Mouse (Mus musculus): ENCODE data around the gene Gm6793. TPM values are rescaled to one million over a fixed set of nuclear protein-coding genes. Genes with fewer than 3 reads are reported as not detected.

The Gm6793 gene
- polyA plus RNA-seq, 1 experiment from 2014 or later, result 0.28 TPM

- Histone ChIP-seq H3K9me3 (ENCODE audit: low read length) (no peaks in the 10 kb centered on the region), H3K27ac (ENCODE audit: low read depth) (peak within 1 kb of the TSS; percentile 85), H3K4me2 (ENCODE audit: low read depth, low read length) (peak within 1 kb of the TSS; percentile 98), H3K36me3 (replicated peaks; ENCODE audit: insufficient read depth, low read length) (peaks cover 6% of the 10 kb centered on the region), H3K4me3 (ENCODE audit: low read depth, low read length) (peak within 1 kb of the TSS; percentile 96), H3K9ac (replicated peaks) (peak within 1 kb of the TSS; percentile 91), H3K27me3 (ENCODE audit: insufficient read depth, low read length) (no peaks in the 10 kb centered on the region), H3K4me1 (ENCODE audit: insufficient read depth) (peaks cover 15% of the 10 kb centered on the region)
- TF ChIP-seq EP300 (IDR thresholded peaks at IDR 0.05; ENCODE audit: low read depth) (no peak), CTCF (IDR thresholded peaks at IDR 0.05; ENCODE audit: low read depth) (no peak)
- DNase-seq (peak; percentile 95), ATAC-seq (peak; percentile 92)
- under 1% methylated on average over 61 of the region's 61 CpGs for WGBS (ENCODE audit: insufficient replicate concordance)
These were observed 3.6 kb downstream of the Gm6793 start, which contains the start of the genes Kars and Terf2ip for GRCm38 (mm10) chr8:112010997-112011815. Gene Kars, minus strand, starts transcription at chr8:112011323. Gene Terf2ip, plus strand, starts transcription at chr8:112011398.

- TF ChIP-seq EP300 (IDR thresholded peaks at IDR 0.05; ENCODE audit: low read depth) (no peak), CTCF (IDR thresholded peaks at IDR 0.05; ENCODE audit: low read depth) (no peak)
- 81% methylated on average over 7 of the region's 7 CpGs for WGBS (ENCODE audit: insufficient replicate concordance)
- DNase-seq, result no peak
- H3K4me1 ChIP-seq (ENCODE audit: insufficient read depth), result peaks cover 15% of the 10 kb centered on the region
- no peak overlapping the region for H3K27ac ChIP-seq (ENCODE audit: low read depth)
- no peaks in the 10 kb centered on the region for H3K27me3 ChIP-seq (ENCODE audit: insufficient read depth, low read length)
- no peak for ATAC-seq
- peaks cover 11% of the 10 kb centered on the region for H3K36me3 ChIP-seq (replicated peaks; ENCODE audit: insufficient read depth, low read length)
- 0 out of 2 replicates have a peak overlapping the region, but pooled peaks have one; percentile 98 for H3K4me2 ChIP-seq (ENCODE audit: low read depth, low read length)
- no peak overlapping the region for H3K9ac ChIP-seq (replicated peaks)
- no peak overlapping the region for H3K4me3 ChIP-seq (ENCODE audit: low read depth, low read length)
- H3K9me3 ChIP-seq (ENCODE audit: low read length), result no peaks in the 10 kb centered on the region
These were observed 5.3 kb downstream of the Gm6793 start for GRCm38 (mm10) chr8:112009558-112009957.

- Histone ChIP-seq H3K36me3 (replicated peaks; ENCODE audit: insufficient read depth, low read length) (peaks cover 25% of the 10 kb centered on the region), H3K4me2 (ENCODE audit: low read depth, low read length) (no peak overlapping the region), H3K27me3 (ENCODE audit: insufficient read depth, low read length) (no peaks in the 10 kb centered on the region), H3K4me3 (ENCODE audit: low read depth, low read length) (no peak overlapping the region), H3K27ac (ENCODE audit: low read depth) (no peak overlapping the region), H3K9ac (replicated peaks) (no peak overlapping the region), H3K9me3 (ENCODE audit: low read length) (no peaks in the 10 kb centered on the region), H3K4me1 (ENCODE audit: insufficient read depth) (peaks cover 8% of the 10 kb centered on the region)
- TF ChIP-seq EP300 (IDR thresholded peaks at IDR 0.05; ENCODE audit: low read depth) (no peak), CTCF (IDR thresholded peaks at IDR 0.05; ENCODE audit: low read depth) (no peak)
- 71% methylated on average over 2 of the region's 2 CpGs for WGBS (ENCODE audit: insufficient replicate concordance)
- DNase-seq (no peak), ATAC-seq (no peak)
These were observed 7.2 kb downstream of the Gm6793 start for GRCm38 (mm10) chr8:112007669-112008068.

- H3K9me3 ChIP-seq (ENCODE audit: low read length), result no peaks in the 10 kb centered on the region
- H3K4me3 ChIP-seq (ENCODE audit: low read depth, low read length), result no peak overlapping the region
- H3K4me1 ChIP-seq (ENCODE audit: insufficient read depth), result peaks cover 8% of the 10 kb centered on the region; the same call in 1 of the 2 replicates
- DNase-seq, result no peak
- H3K27ac ChIP-seq (ENCODE audit: low read depth), result no peak overlapping the region
- H3K36me3 ChIP-seq (replicated peaks; ENCODE audit: insufficient read depth, low read length), result peaks cover 46% of the 10 kb centered on the region
- H3K9ac ChIP-seq (replicated peaks), result no peak overlapping the region
- TF ChIP-seq EP300 (IDR thresholded peaks at IDR 0.05; ENCODE audit: low read depth), result no peak
- no peak for TF ChIP-seq CTCF (IDR thresholded peaks at IDR 0.05; ENCODE audit: low read depth)
- H3K27me3 ChIP-seq (ENCODE audit: insufficient read depth, low read length), result no peaks in the 10 kb centered on the region
- H3K4me2 ChIP-seq (ENCODE audit: low read depth, low read length), result no peak overlapping the region
- ATAC-seq, result no peak
- WGBS (ENCODE audit: insufficient replicate concordance), result 86% methylated on average over 6 of the region's 6 CpGs
These were observed 9.2 kb downstream of the Gm6793 start for GRCm38 (mm10) chr8:112005601-112006000.

GRCm38 (mm10) chr8:112004754-112005153 lies 10.1 kb downstream of the Gm6793 start:
- no peaks in the 10 kb centered on the region for H3K9me3 ChIP-seq (ENCODE audit: low read length)
- H3K4me1 ChIP-seq (ENCODE audit: insufficient read depth), result peaks cover 2% of the 10 kb centered on the region; the same call in 1 of the 2 replicates
- TF ChIP-seq EP300 (IDR thresholded peaks at IDR 0.05; ENCODE audit: low read depth), result no peak
- no peak for TF ChIP-seq CTCF (IDR thresholded peaks at IDR 0.05; ENCODE audit: low read depth)
- DNase-seq (no peak), ATAC-seq (no peak)
- no peaks in the 10 kb centered on the region for H3K27me3 ChIP-seq (ENCODE audit: insufficient read depth, low read length)
- no peak overlapping the region for H3K4me3 ChIP-seq (ENCODE audit: low read depth, low read length)
- H3K27ac ChIP-seq (ENCODE audit: low read depth), result no peak overlapping the region
- H3K9ac ChIP-seq (replicated peaks), result no peak overlapping the region
- H3K36me3 ChIP-seq (replicated peaks; ENCODE audit: insufficient read depth, low read length), result peaks cover 54% of the 10 kb centered on the region
- no peak overlapping the region for H3K4me2 ChIP-seq (ENCODE audit: low read depth, low read length)

DNA sequence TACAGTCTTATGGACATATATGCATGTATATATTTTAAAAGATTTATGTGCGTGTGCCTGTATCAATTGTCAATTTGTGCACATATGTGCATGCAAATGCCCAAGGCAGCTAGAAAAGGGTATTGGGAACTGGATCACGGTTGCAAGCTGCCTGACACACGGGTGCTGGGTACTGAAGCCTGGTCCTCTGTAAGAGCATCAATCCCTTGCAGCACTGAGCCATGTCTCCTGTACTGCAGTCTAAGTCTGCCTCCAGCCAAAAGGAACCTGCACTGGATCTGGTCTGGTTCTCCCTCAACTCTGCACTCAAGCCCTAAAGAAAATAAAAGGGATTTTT lies 22.2 kb downstream of the Gm6793 start:
- Histone ChIP-seq H3K4me1 (ENCODE audit: insufficient read depth) (0 out of 2 replicates have a peak, but pooled peaks cover 3% of the 10 kb centered on the region), H3K4me2 (ENCODE audit: low read depth, low read length) (no peak overlapping the region), H3K4me3 (ENCODE audit: low read depth, low read length) (no peak overlapping the region), H3K27ac (ENCODE audit: low read depth) (no peak overlapping the region), H3K9ac (replicated peaks) (no peak overlapping the region), H3K36me3 (replicated peaks; ENCODE audit: insufficient read depth, low read length) (peaks cover 34% of the 10 kb centered on the region), H3K9me3 (ENCODE audit: low read length) (no peaks in the 10 kb centered on the region), H3K27me3 (ENCODE audit: insufficient read depth, low read length) (no peaks in the 10 kb centered on the region)
- ATAC-seq (no peak), DNase-seq (no peak)
- 69% methylated on average over 3 of the region's 3 CpGs for WGBS (ENCODE audit: insufficient replicate concordance)
- TF ChIP-seq CTCF (IDR thresholded peaks at IDR 0.05; ENCODE audit: low read depth) (no peak), EP300 (IDR thresholded peaks at IDR 0.05; ENCODE audit: low read depth) (no peak)
